Mouse (Mus musculus) adrenal gland, postnatal 4 days (tissue): ENCODE measurements around the gene Arhgap32. TPM values are rescaled to one million over a fixed set of nuclear protein-coding genes. Genes with fewer than 3 reads are reported as not detected.
"Not testable (repeated sequence)": the region's sequence is repeated elsewhere in the genome, so short reads cannot be mapped to it uniquely, and the experiment has no call there.

Experiments used
- DNase-seq, 2 experiments: peaks; one replicate each; pipeline ENCODE4 v3.0.0; 2021 to 2022; ENCODE audit warnings: low spot score in 2 of 2, mixed read lengths in 2 of 2
- long read RNA-seq, 2 experiments: library from polyadenylated mRNA; stranded (forward); transcript quantifications; one replicate each; pipeline ENCODE4 v2.0.0; 2021
- total RNA-seq, 2 experiments: library from RNA; stranded (reverse); gene quantifications; 2 replicates each; pipeline ENCODE4 v1.2.3; 2021

Arhgap32 gene
- 10 to 100 TPM; 57.3 to 61.9 TPM for total RNA-seq
- long read RNA-seq, experiment 1, partial matches to known transcripts, result 0 of 3 reads
- long read RNA-seq, experiment 1, other reads (novel, unspliced or antisense), result 3 of 3 reads
- long read RNA-seq, experiment 2, partial matches to known transcripts, result 0 of 2 reads
- long read RNA-seq, experiment 2, other reads (novel, unspliced or antisense), result 2 of 2 reads

- DNase-seq, result no peak
These were observed at the start of gene Arhgap32 for GRCm38 (mm10) chr9:32115786-32116185. Arhgap32 (plus strand) TSS chr9:32116136.

DNA sequence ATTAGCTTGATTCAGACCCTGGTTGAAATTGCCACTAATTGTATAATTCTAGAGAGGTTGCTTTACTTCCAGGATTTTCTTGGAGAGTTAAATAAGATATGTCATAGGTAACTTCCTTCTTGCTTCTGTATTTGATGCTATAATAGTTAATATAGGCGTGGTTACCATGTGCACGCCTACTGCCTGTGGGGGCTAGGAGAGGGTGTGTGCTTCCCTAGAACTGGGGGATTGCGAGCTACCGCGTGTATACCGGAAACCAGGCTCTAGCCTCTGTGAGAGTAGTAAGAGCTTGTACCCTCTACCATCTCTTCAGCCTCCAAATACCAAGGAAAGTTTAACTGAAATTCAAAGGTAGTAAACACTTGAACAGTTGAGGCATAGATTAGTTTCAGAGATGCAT, 43.2 kb upstream of the Arhgap32 start:
- no peak for DNase-seq

DNA sequence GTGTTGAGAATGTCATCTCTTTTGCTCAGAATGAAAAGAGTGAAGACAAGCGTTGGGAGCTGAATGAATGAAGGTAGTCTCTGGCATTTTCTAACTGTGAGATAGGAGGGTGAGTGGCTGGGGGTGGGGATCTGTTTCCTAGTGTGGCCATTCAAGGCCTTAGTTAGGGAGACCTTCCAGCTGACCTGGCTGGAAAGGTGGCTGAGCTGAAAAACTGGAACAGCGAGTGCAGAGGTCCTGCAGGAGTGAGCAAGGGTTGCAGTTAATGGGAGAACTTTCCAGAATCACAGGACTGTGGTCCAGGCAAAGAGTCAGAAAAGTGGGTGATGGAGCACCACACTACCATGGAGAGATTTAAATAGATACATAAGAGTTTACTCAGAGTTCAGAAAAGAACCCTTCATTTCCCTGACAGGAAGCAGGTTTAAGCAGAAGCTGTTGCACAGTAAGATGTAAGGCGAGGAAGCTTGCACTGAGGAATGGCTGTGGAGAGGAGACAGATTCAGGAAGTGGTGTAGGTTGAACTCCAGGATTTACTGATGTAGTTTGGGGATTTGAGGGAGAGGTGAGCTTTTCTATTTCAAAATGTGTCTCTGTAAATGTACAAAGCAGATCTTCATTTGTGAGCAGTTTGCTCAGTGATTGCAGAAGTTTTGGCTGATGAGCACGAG, 27.7 kb upstream of the Arhgap32 start:
- no peak for DNase-seq

DNA sequence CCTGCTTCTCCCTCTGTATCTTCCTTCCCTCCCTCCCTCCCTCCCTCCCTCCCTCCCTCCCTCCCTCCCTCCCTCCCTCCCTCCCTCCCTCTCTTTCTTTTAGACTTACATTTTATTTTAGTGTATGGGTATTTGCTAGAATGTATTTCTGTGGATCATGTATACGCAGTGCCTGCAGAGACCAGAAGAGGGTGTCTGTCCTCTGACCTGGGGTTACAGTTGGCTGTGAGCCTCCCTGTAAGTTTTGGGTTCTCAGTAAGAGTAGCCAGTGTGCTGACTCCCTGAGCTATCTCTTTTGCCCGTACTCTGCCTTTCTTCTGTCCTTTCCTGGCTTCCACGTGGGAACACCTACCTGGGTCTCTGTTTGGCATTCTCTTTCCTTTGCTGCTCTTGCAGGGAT, 27.1 kb upstream of the Arhgap32 start:
- DNase-seq, result no peak

GRCm38 (mm10) chr9:32093456-32093855, 22.5 kb upstream of the Arhgap32 start:
- DNase-seq, result no peak

GRCm38 (mm10) chr9:32094351-32095120, 21.4 kb upstream of the Arhgap32 start:
- DNase-seq, result no peak

DNA sequence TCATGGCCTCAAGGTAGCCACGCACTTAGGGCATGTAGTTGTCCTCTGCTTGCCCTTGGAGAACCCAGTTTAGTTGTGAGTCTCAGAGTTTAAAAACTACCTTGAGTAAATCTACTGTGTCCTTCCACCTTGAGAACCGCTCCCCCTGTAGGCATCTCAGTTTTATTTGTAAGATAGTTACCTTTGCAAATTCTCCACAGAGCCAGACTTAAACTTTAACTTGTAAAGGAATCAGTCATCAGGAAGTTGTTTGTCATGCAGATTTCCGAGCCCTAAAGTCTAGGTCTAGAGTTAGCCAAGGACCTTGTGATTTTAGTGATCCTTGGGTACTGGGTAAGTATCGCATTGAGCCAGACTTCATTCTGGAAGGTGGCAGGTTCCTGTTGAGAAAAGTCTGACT, 20.4 kb upstream of the Arhgap32 start:
- DNase-seq, result no peak

GRCm38 (mm10) chr9:32096541-32096940, 19.4 kb upstream of the Arhgap32 start:
- DNase-seq, result no peak

DNA sequence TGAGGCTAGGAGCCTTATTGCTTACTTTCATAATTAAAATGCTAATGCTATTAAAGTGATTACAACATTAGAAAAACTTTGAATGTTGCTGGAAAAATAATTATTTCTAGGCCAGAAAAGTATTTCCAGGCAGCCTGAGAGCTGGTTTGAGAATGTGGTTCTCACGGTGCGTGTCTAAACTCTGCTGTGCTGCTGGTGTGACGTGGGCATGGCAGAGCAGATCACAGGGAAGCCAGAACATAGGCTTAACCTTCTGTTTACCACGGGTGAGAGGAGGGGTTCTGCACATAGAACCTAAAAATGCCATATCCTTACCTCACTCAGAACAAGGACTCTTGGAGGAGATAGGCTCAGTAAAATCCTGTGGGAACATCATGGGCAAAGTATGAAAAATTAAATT, 18.8 kb upstream of the Arhgap32 start:
- no peak for DNase-seq

DNA sequence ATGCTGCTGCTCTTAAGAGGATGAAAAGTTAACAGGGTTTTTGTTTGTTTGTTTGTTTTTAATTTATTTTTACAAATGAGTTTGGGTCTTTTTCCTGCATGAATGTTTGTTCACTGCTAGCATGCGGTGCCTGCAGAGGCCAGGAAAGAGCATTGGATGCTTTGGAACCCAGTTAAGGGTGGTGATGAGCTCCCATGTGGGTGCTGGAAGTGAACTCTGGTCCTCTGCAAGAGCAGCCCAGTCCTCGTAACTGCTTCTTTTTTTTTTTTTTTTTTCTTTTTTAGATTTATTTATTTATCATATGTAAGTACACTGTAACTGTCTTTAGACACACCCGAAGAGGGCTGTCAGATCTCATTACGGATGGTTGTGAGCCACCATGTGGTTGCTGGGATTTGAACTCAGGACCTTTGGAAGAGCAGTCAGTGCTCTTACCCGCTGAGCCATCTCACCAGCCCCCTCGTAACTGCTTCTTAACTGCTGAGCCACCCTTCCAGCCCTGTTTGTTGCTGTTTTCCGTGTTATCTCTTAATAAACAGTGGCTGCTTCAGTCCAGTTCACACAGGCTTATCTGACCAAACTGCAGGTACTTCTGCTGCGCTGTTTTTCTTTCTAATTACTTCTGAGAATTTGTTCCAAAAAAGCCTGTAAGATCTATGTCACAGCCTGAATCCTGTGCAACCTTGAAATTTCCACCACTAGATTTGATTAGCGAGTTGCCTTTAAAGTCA, 17.3 kb upstream of the Arhgap32 start:
- no peak for DNase-seq

GRCm38 (mm10) chr9:32100561-32100960, 15.4 kb upstream of the Arhgap32 start:
- no peak for DNase-seq

DNA sequence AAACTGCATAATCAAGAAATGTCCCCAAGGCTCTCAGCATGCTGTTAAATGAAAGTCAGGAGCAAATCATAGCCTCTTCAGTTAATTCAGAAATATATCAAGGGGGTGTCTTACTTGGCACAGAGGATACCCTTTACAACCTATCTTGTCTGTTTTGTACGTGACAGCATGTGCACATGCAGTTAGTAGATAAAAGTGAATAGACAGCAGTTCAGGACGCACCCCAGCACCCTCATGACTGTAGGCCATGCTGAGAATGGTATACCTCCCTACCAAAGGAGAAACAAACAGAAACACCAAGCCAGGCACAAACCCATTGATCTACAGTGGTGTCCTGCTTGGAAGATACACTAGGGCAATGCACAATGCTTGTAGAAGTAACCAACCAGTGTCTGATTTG, 14.4 kb upstream of the Arhgap32 start:
- DNase-seq, result no peak

GRCm38 (mm10) chr9:32104670-32105069, 11.3 kb upstream of the Arhgap32 start:
- no peak for DNase-seq

- no peak for DNase-seq
These were observed 5.6 kb upstream of the Arhgap32 start for GRCm38 (mm10) chr9:32110376-32110775.

GRCm38 (mm10) chr9:32116272-32116671, 336 bp downstream of the Arhgap32 start:
- DNase-seq, result no peak

DNA sequence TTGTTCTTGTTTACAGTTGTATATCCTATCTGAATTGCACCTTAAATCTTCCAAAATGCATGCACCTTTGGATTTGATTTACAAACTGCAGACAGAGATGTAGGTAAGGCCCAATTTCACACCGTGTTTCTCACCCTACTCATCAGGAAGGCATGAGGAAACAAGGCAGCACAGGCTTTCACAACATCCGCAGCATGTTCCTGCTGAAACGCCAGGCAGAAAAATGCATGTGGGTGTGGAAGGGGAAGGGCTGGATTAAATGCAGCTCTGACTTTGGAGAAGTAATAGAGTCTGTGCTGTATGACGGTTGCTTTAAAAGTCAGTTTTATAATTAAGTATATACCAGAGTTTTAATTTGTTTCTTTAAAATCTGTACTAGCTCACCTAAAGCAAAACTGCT, 1.9 kb downstream of the Arhgap32 start:
- no peak for DNase-seq

- no peak for DNase-seq
These were observed 2.5 kb downstream of the Arhgap32 start for GRCm38 (mm10) chr9:32118433-32118832.

DNA sequence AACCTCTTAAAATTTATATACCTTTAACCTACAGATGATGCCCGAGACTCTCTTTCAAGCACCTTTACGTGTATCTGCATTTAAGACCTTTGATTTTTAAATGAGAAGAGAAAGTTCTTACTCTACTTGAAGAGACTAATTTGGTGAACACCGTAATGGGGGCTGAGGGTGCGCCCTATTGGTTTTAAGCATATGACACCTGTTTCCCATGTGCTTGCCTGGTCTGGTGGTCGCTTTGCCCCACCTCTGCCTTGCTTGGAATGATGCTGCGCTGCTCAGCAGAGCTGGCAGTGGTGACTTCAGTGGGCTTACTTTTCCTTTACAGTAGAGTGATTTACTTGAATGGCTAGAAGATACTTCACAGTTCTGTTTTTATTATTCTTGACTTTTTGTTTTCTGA, 3.6 kb downstream of the Arhgap32 start:
- DNase-seq, result no peak

- no peak for DNase-seq
These were observed 4.2 kb downstream of the Arhgap32 start for GRCm38 (mm10) chr9:32120162-32120561.

DNA sequence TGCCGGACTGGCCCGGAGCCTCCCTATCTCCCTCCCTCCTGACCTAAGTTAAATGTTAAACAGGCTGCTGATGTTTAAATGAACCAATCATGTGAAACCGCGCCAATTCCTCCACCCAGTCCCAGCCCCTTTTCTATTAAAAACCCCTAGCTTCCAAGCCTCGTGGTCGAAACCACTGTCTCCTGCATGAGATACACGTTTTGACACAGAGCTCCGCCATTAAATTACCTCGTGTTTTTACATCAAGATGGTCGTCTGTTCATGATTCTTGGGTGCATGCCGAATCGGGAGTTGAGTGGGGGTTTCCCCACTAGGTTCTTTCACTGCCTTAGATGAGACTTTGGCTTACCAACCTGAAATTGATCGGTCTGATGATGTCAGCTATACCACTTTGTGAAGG, 5.3 kb downstream of the Arhgap32 start:
- not testable (repeated sequence) for DNase-seq

DNA sequence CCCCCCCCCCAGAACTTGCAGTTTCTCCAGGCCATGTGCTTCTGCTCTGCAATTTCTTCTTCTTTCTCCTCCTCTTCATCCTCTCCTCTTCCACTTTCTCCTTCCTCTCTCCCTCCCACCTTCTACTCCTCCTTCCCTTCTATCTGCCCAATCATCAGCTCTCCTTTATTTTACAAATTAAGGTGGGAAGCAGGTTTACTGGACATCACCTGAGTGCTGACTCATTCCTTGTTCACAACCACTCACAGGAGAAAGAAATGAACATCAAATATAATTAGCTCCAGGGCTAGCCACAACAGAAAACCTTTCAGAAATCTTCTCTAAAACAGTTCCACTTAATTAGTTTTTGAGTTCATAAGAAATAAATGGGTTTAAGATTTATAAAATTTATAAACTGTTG, 20.3 kb downstream of the Arhgap32 start:
- no peak for DNase-seq
